Mouse (Mus musculus): ENCODE measurements around the gene Olfr288. TPM values are rescaled to one million over a fixed set of nuclear protein-coding genes. Genes with fewer than 3 reads are reported as not detected.

Gene Olfr288
- not detected in 2 replicates for polyA plus RNA-seq (2016; fragmentation: Nextera tagmentation; extraction: Ambion mirVana)

DNA sequence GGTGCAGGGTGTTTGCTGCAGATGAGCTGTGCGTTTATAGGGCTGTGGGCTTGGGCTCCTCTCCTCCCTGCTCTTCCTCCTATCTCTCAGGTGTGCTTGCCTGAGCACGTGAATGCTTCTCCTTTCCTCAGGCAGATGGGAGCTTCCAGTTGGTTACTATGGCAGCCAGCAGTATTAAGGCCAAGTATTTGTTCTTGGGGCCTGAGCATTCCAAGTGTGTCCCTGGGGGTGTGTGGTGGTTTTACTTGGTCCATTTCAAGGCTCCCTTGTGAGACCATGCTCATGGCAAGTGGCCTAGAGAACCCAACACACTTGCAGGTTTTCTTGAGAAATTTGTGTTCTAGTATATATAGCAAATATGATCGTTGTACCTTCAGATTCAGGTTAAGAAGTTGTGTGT, at the start of gene Olfr288:
TSS of gene Olfr288 (minus strand) at position 101 of the 400 bp plus-strand sequence.
- ATAC-seq (ENCODE audit: low FRiP score, low read depth): no peak
- Histone ChIP-seq H3K9me3 (no peaks in the 10 kb centered on the region), H3K4me3 (no peak within 1 kb of the TSS), H3K9ac (no peak within 1 kb of the TSS), H3K27ac (no peak within 1 kb of the TSS), H3K4me1 (no peaks in the 10 kb centered on the region), H3K27me3 (replicated peaks) (no peaks in the 10 kb centered on the region), H3K36me3 (no peaks in the 10 kb centered on the region), H3K4me2 (replicated peaks) (no peak within 1 kb of the TSS)
- 72% methylated on average over 3 of the region's 3 CpGs for WGBS

DNA sequence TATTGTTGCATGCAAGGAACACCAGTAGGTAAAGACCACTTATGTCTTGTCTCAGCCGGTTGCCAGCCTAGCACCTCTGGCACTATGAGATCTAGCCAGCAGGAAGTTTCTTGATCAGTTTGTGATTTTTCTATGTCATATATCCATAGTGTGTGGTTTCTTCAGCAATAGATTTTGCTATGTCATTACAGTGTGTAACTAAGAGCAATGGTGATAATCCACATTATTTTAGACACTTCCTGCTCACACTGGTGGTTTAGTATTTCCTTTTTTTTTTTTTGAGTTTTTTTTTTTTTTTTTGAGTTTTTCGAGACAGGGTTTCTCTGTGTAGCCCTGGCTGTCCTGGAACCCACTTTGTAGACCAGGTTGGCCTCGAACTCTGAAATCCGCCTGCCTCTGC, 40.1 kb upstream of the Olfr288 start:
- Histone ChIP-seq H3K4me3 (no peak overlapping the region), H3K4me1 (no peaks in the 10 kb centered on the region), H3K27me3 (replicated peaks) (no peaks in the 10 kb centered on the region), H3K9ac (no peak overlapping the region), H3K27ac (no peak overlapping the region), H3K36me3 (no peaks in the 10 kb centered on the region), H3K9me3 (no peaks in the 10 kb centered on the region), H3K4me2 (replicated peaks) (no peak overlapping the region)
- no peak for ATAC-seq (ENCODE audit: low FRiP score, low read depth)
- 91% methylated on average over 4 of the region's 4 CpGs for WGBS

DNA sequence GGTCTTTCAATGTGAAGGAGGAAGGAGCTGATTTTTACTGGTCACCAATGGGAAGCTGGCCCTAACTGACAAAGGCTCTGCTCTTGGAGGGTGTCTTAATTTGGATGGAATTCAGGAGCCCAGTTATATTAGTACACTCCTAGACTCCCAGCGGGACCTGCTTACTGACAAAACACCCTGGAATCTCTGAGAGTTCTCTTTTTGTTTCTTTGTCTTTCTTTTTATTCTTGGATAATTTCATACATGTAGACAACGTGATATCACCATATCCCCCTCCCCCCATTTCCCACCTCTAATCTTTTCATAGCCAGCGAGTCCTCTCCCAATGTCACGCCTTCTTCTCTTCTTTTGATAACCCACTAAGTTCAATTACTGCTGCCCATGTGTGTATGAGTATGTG, 39.0 kb upstream of the Olfr288 start, which contains the start of gene Olfr286:
TSS of gene Olfr286 (minus strand) at position 101 of the 400 bp plus-strand sequence.
- no peaks in the 10 kb centered on the region for H3K27me3 ChIP-seq (replicated peaks)
- 85% methylated on average over 4 of the region's 4 CpGs for WGBS
- no peaks in the 10 kb centered on the region for H3K4me1 ChIP-seq
- H3K27ac ChIP-seq: no peak within 1 kb of the TSS
- no peak within 1 kb of the TSS for H3K4me2 ChIP-seq (replicated peaks)
- no peaks in the 10 kb centered on the region for H3K9me3 ChIP-seq
- no peak within 1 kb of the TSS for H3K9ac ChIP-seq
- H3K4me3 ChIP-seq: no peak within 1 kb of the TSS
- H3K36me3 ChIP-seq: no peaks in the 10 kb centered on the region
- ATAC-seq (ENCODE audit: low FRiP score, low read depth): no peak

DNA sequence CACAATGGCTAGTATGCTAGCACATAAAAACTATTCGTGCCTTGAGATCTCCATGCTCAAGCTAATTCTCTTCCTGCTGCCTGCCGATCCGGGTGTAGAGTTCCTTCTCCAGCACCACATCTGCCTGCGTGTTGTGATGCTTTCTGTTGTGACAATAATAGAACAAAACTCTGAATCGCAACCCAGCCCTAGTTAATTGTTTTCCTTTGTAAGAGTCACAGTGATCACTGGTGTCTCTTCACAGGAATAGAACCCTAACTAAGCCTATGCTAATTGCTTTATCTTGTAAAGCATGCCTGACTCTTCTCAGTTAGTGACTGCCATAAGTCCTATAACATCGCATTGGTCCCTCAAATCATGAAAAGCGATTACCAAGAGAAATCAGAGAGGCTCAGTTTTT, 30.8 kb upstream of the Olfr288 start:
- Histone ChIP-seq H3K36me3 (no peaks in the 10 kb centered on the region), H3K27me3 (replicated peaks) (no peaks in the 10 kb centered on the region), H3K4me3 (no peak overlapping the region), H3K4me1 (no peaks in the 10 kb centered on the region), H3K9me3 (no peaks in the 10 kb centered on the region), H3K4me2 (replicated peaks) (no peak overlapping the region), H3K9ac (no peak overlapping the region), H3K27ac (no peak overlapping the region)
- ATAC-seq (ENCODE audit: low FRiP score, low read depth): no peak
- 77% methylated on average over 7 of the region's 7 CpGs for WGBS

DNA sequence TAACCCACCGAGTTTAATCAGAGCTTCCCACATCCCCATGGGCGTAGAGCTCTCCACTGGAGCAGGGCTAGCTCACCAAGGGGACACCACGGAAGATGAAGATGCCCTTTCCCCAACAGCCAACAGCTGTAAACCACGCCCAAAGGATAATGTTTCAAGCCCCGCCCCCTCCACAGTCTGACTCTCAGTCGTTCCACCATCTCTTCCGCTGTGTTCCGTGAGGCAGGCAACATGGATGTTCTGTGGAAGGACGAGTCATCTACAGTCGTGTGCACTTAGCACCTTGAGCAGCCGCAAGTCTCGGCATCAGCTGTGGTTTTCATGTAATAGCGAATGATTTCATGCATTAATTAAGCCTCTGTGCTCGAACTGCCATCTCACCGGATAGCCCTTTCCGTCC, 30.3 kb upstream of the Olfr288 start:
- no peak for ATAC-seq (ENCODE audit: low FRiP score, low read depth)
- Histone ChIP-seq H3K9me3 (no peaks in the 10 kb centered on the region), H3K4me2 (replicated peaks) (0 out of 2 replicates have a peak overlapping the region, but pooled peaks have one; percentile 16), H3K27me3 (replicated peaks) (no peaks in the 10 kb centered on the region), H3K4me3 (no peak overlapping the region), H3K36me3 (no peaks in the 10 kb centered on the region), H3K27ac (no peak overlapping the region), H3K4me1 (no peaks in the 10 kb centered on the region), H3K9ac (no peak overlapping the region)
- 46% methylated on average over 16 of the region's 16 CpGs for WGBS

DNA sequence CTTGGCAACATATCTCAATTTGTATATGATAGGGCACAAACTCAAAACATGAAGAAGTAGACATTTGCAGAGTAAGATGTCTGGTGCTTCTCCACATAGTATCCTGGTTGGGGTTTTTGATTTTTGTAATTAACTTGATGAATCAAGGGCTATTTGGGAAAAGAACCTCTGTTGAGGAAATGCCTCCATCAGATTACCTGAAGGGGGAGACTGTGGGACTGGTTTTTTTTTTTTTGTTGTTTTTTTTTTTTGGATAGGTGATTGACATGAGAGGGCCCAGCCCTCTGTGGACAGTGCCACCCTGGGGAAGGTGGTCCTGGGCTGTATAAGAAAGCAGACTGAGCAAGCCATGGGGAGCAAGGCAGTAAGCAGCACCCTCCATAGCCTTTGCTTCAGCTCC, 27.0 kb upstream of the Olfr288 start:
- ATAC-seq (ENCODE audit: low FRiP score, low read depth): no peak
- Histone ChIP-seq H3K27ac (no peak overlapping the region), H3K9ac (no peak overlapping the region)

DNA sequence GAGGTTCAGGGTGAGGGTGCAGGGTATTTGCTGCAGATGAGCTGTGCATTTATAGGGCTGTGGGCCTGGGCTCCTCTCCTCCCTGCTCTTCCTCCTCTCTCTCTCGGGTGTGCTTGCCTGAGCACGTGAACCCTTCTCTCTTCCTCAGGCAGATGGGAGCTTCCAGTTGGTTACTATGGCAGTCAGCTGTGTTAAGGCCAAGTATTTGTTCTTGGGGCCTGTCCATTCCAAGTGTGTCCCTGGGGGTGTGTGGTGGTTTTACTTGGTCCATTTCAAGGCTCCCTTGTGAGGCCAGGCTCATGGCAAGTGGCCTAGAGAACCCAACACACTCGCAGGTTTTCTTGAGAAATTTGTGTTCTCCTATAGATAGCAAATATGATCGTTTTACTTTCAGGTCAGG, 25.5 kb upstream of the Olfr288 start, which contains the start of the genes Gm44579 and Olfr287:
TSS of gene Gm44579 (minus strand) at position 101 of the 400 bp plus-strand sequence.
TSS of gene Olfr287 (minus strand) at position 180 of the 400 bp plus-strand sequence.
- no peak within 1 kb of the TSS for H3K9ac ChIP-seq
- H3K9me3 ChIP-seq: no peaks in the 10 kb centered on the region
- ATAC-seq (ENCODE audit: low FRiP score, low read depth): no peak
- H3K4me1 ChIP-seq: no peaks in the 10 kb centered on the region
- no peak within 1 kb of the TSS for H3K27ac ChIP-seq
- no peaks in the 10 kb centered on the region for H3K36me3 ChIP-seq
- 80% methylated on average over 4 of the region's 4 CpGs for WGBS
- H3K4me2 ChIP-seq (replicated peaks): no peak within 1 kb of the TSS
- no peak within 1 kb of the TSS for H3K4me3 ChIP-seq
- H3K27me3 ChIP-seq (replicated peaks): no peaks in the 10 kb centered on the region

More for the DNA sequence above, 27.0 kb upstream of the Olfr288 start:
- H3K4me3 ChIP-seq: no peak overlapping the region
- no peaks in the 10 kb centered on the region for H3K9me3 ChIP-seq
- H3K4me1 ChIP-seq: no peaks in the 10 kb centered on the region
- H3K4me2 ChIP-seq (replicated peaks): no peak overlapping the region
- H3K36me3 ChIP-seq: no peaks in the 10 kb centered on the region
- H3K27me3 ChIP-seq (replicated peaks): no peaks in the 10 kb centered on the region

DNA sequence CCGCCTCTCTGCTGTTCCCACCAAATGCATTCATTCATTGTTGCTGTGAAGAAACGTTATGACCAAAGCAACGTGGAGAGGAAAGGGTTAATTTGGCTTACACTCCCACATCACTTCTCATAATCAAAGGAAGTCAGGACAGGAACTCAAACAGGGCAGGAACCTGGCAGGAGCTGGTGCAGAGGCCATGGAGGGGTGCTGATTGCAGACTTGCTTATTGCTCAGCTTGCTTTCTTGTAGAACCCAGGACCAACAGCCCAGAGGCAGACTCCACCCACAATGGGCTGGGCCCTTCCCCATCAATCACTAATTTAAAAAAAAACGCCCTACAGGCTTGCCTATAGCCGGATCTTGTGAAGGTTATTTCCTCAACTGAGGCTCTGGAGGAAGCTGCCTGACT, 18.8 kb upstream of the Olfr288 start:
- no peaks in the 10 kb centered on the region for H3K4me1 ChIP-seq
- no peak overlapping the region for H3K4me3 ChIP-seq
- no peak overlapping the region for H3K4me2 ChIP-seq (replicated peaks)
- ATAC-seq (ENCODE audit: low FRiP score, low read depth): no peak
- no peak overlapping the region for H3K27ac ChIP-seq
- no peaks in the 10 kb centered on the region for H3K9me3 ChIP-seq
- no peaks in the 10 kb centered on the region for H3K27me3 ChIP-seq (replicated peaks)
- H3K36me3 ChIP-seq: no peaks in the 10 kb centered on the region
- 68% methylated on average over 5 of the region's 5 CpGs for WGBS
- H3K9ac ChIP-seq: no peak overlapping the region

DNA sequence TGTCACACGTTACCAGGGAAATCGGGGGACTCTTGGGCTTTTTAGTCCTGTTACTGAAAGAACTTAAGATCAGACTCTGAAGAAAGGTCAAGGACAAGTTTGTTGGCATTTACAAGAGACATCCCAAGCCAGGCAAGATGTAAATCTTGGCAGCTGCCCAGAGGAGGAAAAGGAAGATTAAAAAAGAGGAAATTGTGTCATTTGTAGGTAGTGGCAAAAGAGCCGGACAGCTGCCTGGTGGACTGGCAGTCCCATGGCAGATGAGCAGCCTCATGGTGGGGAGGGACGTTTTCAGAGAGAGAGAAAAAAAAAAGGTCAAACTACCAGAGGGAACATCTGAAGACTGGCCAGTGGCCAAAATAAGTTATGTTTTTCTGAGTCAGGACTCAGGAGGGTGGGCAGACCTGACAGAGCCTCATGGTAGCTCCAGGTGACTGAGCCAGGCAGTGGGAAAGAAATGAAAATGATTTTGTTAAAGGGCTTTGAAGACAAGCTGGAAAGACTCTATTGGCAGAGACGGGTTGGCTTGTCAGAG, 18.1 kb upstream of the Olfr288 start:
- Histone ChIP-seq H3K4me3 (no peak overlapping the region), H3K4me1 (no peaks in the 10 kb centered on the region), H3K9ac (no peak overlapping the region), H3K4me2 (replicated peaks) (no peak overlapping the region), H3K27ac (no peak overlapping the region), H3K36me3 (no peaks in the 10 kb centered on the region), H3K9me3 (no peaks in the 10 kb centered on the region), H3K27me3 (replicated peaks) (no peaks in the 10 kb centered on the region)
- WGBS: 87% methylated on average over 5 of the region's 5 CpGs
- ATAC-seq (ENCODE audit: low FRiP score, low read depth): no peak

DNA sequence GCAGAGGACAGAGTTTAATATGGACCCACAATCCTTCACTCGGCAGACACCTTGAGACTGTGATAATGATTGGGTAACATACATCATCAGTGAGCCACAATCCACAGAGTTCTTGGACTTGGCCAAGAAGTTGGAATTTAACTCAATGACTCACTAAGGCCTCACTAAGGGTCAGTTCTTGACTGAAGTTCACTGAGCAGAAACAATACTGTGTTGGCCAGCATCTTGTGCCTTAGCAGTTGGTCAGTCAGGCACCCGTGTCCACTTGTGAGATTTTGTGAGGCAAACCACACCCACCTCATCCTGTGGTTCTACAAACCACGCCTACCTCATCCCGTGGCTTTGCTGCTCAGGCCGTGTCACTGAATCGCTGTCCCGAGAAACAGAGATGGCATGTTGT, 14.3 kb upstream of the Olfr288 start:
- no peaks in the 10 kb centered on the region for H3K27me3 ChIP-seq (replicated peaks)
- H3K36me3 ChIP-seq: no peaks in the 10 kb centered on the region
- WGBS: 80% methylated on average over 7 of the region's 7 CpGs
- no peak overlapping the region for H3K9ac ChIP-seq
- H3K4me2 ChIP-seq (replicated peaks): no peak overlapping the region
- no peak overlapping the region for H3K4me3 ChIP-seq
- no peaks in the 10 kb centered on the region for H3K9me3 ChIP-seq
- H3K27ac ChIP-seq: no peak overlapping the region
- ATAC-seq (ENCODE audit: low FRiP score, low read depth): no peak
- H3K4me1 ChIP-seq: no peaks in the 10 kb centered on the region

DNA sequence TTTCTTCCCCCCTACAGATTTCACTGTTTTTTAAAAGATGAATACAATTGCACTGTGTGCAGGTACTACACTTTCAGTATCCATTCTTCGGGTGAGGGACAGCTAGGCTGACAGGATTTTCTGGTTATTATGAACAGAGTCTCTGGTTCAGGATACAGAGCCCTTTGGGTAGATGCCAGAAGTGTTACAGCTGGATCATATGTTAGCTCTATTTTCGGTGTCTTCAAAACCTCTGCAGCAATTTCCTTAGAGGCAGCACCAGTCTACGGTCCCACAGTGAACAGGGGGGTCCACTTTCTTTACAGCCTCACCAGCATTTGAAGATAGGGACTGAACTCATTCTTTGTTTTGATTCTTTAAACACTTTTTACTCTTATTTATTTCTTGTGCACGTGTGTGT, 10.9 kb downstream of the Olfr288 start:
- Histone ChIP-seq H3K36me3 (no peaks in the 10 kb centered on the region), H3K4me1 (peaks cover 8% of the 10 kb centered on the region; the same call in 1 of the 2 replicates), H3K9me3 (no peaks in the 10 kb centered on the region), H3K4me2 (replicated peaks) (no peak overlapping the region), H3K4me3 (no peak overlapping the region), H3K27ac (no peak overlapping the region), H3K9ac (no peak overlapping the region), H3K27me3 (replicated peaks) (no peaks in the 10 kb centered on the region)
- ATAC-seq (ENCODE audit: low FRiP score, low read depth): no peak
- WGBS: 83% methylated on average over 4 of the region's 4 CpGs

DNA sequence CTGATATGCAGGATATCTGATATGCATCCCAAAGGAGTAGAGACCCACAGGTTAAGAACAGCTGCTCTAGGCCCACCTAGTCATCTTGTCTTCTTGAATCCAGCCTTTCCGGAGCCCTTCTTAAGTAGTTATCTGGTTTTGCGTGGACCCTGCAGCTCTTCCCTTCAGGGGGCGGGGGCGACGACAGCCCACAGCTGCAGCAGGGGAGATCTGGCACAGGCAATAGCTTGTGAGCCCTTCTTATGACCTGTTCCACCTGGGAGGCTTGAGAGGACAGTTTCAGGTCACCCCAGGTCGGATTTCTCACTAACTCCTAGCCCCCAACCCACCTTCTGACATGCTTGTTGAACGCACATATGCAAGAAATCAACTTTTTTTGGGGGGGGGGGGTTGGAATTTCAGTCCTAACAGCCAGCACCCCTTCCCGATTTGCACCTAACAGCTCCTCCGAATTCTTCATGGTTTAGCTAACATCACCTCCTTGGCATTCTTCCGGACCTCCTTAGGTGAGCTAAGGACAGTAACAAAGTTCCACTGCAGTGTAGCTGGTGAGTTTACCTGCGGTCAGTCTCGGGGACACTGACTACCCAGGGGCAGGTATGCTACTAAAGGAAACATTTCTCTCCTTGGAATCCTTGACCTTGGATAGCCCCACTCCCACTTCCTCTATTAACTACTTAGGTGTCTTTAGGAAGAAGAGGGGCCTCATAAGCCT, 13.3 kb downstream of the Olfr288 start:
- 75% methylated on average over 12 of the region's 12 CpGs for WGBS

More for the DNA sequence above, 13.3 kb downstream of the Olfr288 start:
- H3K9me3 ChIP-seq: no peaks in the 10 kb centered on the region
- no peak overlapping the region for H3K27ac ChIP-seq
- no peaks in the 10 kb centered on the region for H3K36me3 ChIP-seq
- no peak overlapping the region for H3K4me2 ChIP-seq (replicated peaks)
- H3K9ac ChIP-seq: no peak overlapping the region
- H3K4me3 ChIP-seq: no peak overlapping the region
- H3K27me3 ChIP-seq (replicated peaks): 0 out of 2 replicates have a peak, but pooled peaks cover 2% of the 10 kb centered on the region
- H3K4me1 ChIP-seq: peaks cover 8% of the 10 kb centered on the region; the same call in 1 of the 2 replicates
- ATAC-seq (ENCODE audit: low FRiP score, low read depth): no peak
